Mouse (Mus musculus): ENCODE measurements around the gene Clic5.

DNA sequence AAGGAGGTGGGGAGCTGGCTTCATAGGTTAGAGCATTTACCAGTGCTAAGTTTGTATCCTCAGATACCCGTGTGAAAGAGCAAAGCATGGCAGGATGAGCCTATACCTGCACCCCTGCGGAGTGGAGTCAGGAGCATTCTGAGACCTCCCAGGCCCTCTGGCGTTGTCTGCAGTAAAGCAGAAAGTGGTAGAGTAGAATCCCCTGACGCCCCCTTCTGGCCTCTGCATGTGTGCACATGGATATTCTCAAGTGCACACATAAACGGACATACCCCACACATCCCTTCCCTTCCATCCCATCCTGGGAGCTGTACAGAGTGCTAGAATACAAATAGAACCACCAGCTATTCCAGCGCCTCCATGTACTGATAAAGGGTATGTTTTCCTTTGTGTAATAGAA lies 70.9 kb downstream of the Clic5 start:
- TF ChIP-seq USF1 (IDR thresholded peaks at IDR 0.05; ENCODE audit: low read depth) (no peak), MYOD1 (IDR thresholded peaks at IDR 0.05; ENCODE audit: control insufficient read depth in 1 of 3, insufficient read length in 2 of 3, low read depth in 2 of 3) (no peak), POLR2A (IDR thresholded peaks at IDR 0.05; ENCODE audit: insufficient read length, low read depth) (no peak)
